Mouse (Mus musculus): ENCODE results near the gene S100a4. TPM values are rescaled to one million over a fixed set of nuclear protein-coding genes. Genes with fewer than 3 reads are reported as not detected.

S100a4 gene
- 213 TPM for polyA plus RNA-seq (2017; shearing (Covaris generic))

DNA sequence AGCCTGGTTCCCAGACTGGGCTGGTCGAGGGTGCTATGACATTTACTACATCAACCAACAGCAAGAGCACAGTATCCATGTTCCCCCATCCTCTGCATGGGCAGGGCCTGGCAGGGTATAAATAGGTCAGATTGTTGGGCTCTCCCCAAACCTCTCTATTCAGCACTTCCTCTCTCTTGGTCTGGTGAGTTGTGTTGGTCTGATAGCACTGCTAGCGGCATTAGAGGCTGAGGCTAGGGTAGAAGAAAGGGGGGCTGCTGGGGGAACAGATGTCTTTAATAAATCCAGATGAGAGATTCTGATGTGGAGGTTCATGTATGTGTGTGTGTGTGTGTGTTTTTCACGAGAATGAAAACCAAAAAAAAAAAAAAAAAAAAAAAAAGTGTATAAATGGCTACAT, at the start of gene S100a4:
S100a4 (plus strand) TSS at position 149 of the 400 bp plus-strand sequence.

GRCm38 (mm10) chr3:90560008-90560628, 43.5 kb upstream of the S100a4 start, which contains the start of gene S100a3:
Gene S100a3, plus strand, starts transcription at chr3:90560578.

DNA sequence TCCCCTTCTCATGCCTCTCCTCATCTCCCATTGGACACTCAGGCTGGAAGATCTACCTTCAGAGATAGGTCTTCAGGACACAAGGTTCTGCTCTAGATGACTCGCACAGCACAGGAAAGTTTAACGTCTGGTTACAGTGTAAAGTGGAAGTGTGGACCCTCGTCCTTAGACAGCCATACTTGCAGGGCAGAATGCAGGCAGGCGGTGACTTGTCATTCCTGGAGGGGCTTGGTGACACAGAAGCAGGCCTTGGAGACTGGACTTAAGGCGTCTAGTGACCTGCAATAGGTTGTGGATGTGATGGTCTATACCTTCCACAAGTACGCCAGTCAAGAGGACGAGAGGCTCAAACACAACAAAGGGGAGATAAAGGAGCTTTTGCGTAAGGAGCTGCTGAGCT, 13.6 kb upstream of the S100a4 start, which contains the start of gene S100a2:
S100a2 (plus strand) TSS at position 301 of the 400 bp plus-strand sequence.

DNA sequence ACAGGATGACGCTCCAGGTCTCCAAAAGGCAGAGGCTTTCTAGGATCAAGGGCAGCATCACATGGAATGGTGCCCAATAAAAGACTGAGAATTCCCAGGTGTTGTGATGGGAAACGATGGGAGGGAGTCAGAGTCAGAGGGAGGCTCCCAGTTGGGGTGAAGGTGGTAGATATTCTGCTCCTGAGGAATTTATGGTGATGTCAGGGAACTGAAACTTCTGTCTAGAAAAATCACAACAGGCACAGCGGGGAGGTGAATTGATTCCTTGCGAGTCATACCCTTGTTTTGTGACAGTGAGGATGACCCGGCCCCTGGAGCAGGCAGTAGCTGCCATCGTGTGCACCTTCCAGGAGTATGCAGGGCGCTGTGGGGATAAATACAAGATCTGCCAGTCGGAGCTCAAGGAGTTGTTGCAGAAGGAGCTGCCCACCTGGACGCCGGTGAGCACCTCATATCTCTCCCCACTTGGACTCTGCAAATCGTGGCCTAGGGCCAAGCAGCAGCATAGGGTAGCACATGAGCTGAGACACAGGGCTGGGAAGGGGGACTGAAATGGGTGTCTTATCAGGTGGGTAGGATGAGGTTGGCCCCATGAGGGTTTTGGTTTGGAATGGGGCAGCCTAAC, 2.0 kb upstream of the S100a4 start, which contains the start of gene Gm42674:
Gm42674 (plus strand) TSS at position 419 of the 625 bp plus-strand sequence.

GRCm38 (mm10) chr3:90608223-90608622, 4.7 kb downstream of the S100a4 start, which contains the start of gene S100a5:
Gene S100a5, plus strand, starts transcription at chr3:90608523.

DNA sequence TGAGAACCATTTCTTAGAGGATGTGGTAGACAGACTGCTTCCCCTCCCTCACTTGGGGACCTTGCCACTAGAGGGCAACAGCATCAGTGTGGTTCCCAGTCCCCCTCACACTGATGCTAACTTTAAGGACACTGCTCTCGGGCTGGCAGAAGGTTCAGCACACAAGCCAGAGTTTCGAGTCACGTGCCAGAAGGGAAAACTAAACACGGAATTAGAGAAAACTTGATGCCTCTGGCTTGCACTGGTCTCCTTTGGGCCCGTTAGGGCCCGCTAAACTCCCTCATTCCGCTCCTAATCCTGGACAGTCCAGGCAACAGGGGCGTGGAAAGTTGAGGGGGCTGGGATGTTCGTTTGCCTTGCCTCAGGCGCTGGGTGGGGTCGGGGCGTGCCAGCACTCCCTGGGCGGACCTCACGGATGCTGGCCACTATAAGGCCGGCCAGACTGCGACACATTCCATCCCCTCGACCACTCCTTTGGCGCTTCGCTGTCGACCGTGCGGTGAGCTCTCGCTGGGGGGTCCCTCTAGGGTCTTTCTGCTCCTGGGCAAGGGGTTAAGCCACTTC, 9.2 kb downstream of the S100a4 start, which contains the start of gene S100a6:
S100a6 (plus strand) TSS at position 155 of the 564 bp plus-strand sequence.

GRCm38 (mm10) chr3:90653717-90654116, 50.1 kb downstream of the S100a4 start, which contains the start of gene S100a7a:
Gene S100a7a, plus strand, starts transcription at chr3:90654017.

Other genes with a start within 250 kb of the S100a4 start
- 0.40 TPM for gene Slc27a3, start 213.8 kb upstream of the S100a4 start, polyA plus RNA-seq (2017; shearing (Covaris generic))
- 41.4 TPM for gene Ints3, start 170.1 kb upstream of the S100a4 start, polyA plus RNA-seq (2017; shearing (Covaris generic))
- gene Npr1, start 137.9 kb upstream of the S100a4 start, polyA plus RNA-seq (2017; shearing (Covaris generic)): not detected
- gene Ilf2, start 127.6 kb upstream of the S100a4 start, polyA plus RNA-seq (2017; shearing (Covaris generic)): 117 TPM
- gene Snapin, start 112.7 kb upstream of the S100a4 start, polyA plus RNA-seq (2017; shearing (Covaris generic)): 93.2 TPM
- 193 TPM for gene Chtop, start 94.3 kb upstream of the S100a4 start, polyA plus RNA-seq (2017; shearing (Covaris generic))
- gene S100a1, start 89.4 kb upstream of the S100a4 start, polyA plus RNA-seq (2017; shearing (Covaris generic)): 3.7 TPM
- 154 TPM for gene S100a13, start 89.3 kb upstream of the S100a4 start, polyA plus RNA-seq (2017; shearing (Covaris generic))
- gene S100a14, start 76.9 kb upstream of the S100a4 start, polyA plus RNA-seq (2017; shearing (Covaris generic)): not detected
- not detected for gene S100a16, start 66.5 kb upstream of the S100a4 start, polyA plus RNA-seq (2017; shearing (Covaris generic))
- 1.9 TPM for gene S100a3, start 43.2 kb upstream of the S100a4 start, polyA plus RNA-seq (2017; shearing (Covaris generic))
- gene S100a2, start 13.5 kb upstream of the S100a4 start, polyA plus RNA-seq (2017; shearing (Covaris generic)): not detected
- gene Gm42674, start 1.9 kb upstream of the S100a4 start, polyA plus RNA-seq (2017; shearing (Covaris generic)): not detected
- not detected for gene S100a5, start 4.8 kb downstream of the S100a4 start, polyA plus RNA-seq (2017; shearing (Covaris generic))
- gene S100a6, start 9.1 kb downstream of the S100a4 start, polyA plus RNA-seq (2017; shearing (Covaris generic)): 296 TPM
- gene S100a7a, start 50.2 kb downstream of the S100a4 start, polyA plus RNA-seq (2017; shearing (Covaris generic)): not detected
- not detected for gene S100a8, start 65.2 kb downstream of the S100a4 start, polyA plus RNA-seq (2017; shearing (Covaris generic))
- gene S100a9, start 92.0 kb downstream of the S100a4 start, polyA plus RNA-seq (2017; shearing (Covaris generic)): not detected
- gene Pglyrp4, start 123.1 kb downstream of the S100a4 start, polyA plus RNA-seq (2017; shearing (Covaris generic)): not detected
- gene Gm5849, start 174.1 kb downstream of the S100a4 start, polyA plus RNA-seq (2017; shearing (Covaris generic)): not detected